Mouse (Mus musculus): ENCODE measurements around the gene Ascc1. TPM values are rescaled to one million over a fixed set of nuclear protein-coding genes. Genes with fewer than 3 reads are reported as not detected.

Gene Ascc1
- polyA plus RNA-seq, 1 experiment from 2014 or later, result 19.0 TPM

DNA sequence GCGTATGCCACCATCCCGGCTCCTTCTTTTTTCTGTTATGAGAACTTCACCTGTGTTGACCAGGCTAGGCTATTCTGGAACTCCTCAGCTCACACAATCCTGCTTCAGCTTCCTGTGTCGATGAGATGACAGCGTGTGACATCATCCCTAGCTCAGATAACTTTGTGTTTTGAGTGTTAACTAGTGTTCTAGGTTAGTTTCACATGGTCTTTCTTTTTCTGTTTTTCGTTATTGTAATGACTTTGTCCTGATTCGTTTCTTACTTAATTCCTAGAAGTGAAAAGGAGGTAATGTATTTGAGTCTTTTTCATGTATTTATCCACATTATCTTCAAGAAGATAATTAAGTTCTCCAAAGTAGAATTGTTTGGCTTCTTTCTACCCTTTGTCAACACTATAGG lies 13.6 kb downstream of the Ascc1 start:
- peaks cover 13% of the 10 kb centered on the region; the same call in 1 of the 2 replicates for H3K36me3 ChIP-seq (ENCODE audit: inconsistent target)
- WGBS (ENCODE audit: missing documents), result 91% methylated on average over 6 of the region's 6 CpGs
- H3K79me2 ChIP-seq (ENCODE audit: inconsistent target), result no peaks in the 10 kb centered on the region
- H3K4me3 ChIP-seq (ENCODE audit: inconsistent target), result no peak overlapping the region
- no peak overlapping the region for H3K27ac ChIP-seq

- no peak overlapping the region for H3K27ac ChIP-seq
- no peak overlapping the region for H3K4me3 ChIP-seq (ENCODE audit: inconsistent target)
- H3K36me3 ChIP-seq (ENCODE audit: inconsistent target), result peaks cover 4% of the 10 kb centered on the region; the same call in 1 of the 2 replicates
- no peaks in the 10 kb centered on the region for H3K79me2 ChIP-seq (ENCODE audit: inconsistent target)
- 88% methylated on average over 2 of the region's 2 CpGs for WGBS (ENCODE audit: missing documents)
These were observed 16.7 kb downstream of the Ascc1 start for GRCm38 (mm10) chr10:60019299-60019698.

GRCm38 (mm10) chr10:60023751-60024150 lies 21.1 kb downstream of the Ascc1 start:
- 100% methylated on average over 1 of the region's 1 CpGs for WGBS (ENCODE audit: missing documents)
- Histone ChIP-seq H3K36me3 (ENCODE audit: inconsistent target) (no peaks in the 10 kb centered on the region), H3K4me3 (ENCODE audit: inconsistent target) (no peak overlapping the region), H3K27ac (no peak overlapping the region), H3K79me2 (ENCODE audit: inconsistent target) (no peaks in the 10 kb centered on the region)

GRCm38 (mm10) chr10:60026759-60027395 lies 24.3 kb downstream of the Ascc1 start:
- H3K27ac ChIP-seq, result no peak overlapping the region
- no peaks in the 10 kb centered on the region for H3K36me3 ChIP-seq (ENCODE audit: inconsistent target)
- 91% methylated on average over 13 of the region's 13 CpGs for WGBS (ENCODE audit: missing documents)
- H3K79me2 ChIP-seq (ENCODE audit: inconsistent target), result no peaks in the 10 kb centered on the region
- no peak overlapping the region for H3K4me3 ChIP-seq (ENCODE audit: inconsistent target)

DNA sequence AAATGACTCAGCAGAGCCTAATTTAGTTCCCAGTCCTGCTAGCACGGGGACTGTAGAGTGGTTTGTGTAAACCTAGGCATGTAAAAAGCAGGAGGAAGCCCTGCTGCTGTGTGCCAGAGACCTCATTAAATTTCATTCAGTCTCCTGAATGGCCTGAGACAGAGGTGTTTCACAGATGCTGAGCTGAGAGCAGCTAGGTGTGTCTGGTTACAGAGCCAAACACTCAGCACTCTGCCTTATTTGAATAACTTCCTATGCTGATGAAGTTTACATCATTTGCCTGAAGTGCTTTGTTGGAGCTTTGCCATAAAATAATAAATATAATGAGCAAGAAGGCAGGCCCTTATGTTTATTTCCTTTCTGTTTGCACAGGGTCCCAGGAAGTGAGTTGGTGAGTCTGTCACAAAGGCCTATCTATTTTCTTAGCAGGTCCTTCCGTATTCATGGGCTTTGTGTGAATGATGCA lies 25.0 kb downstream of the Ascc1 start:
- 59% methylated on average over 2 of the region's 2 CpGs for WGBS (ENCODE audit: missing documents)
- Histone ChIP-seq H3K79me2 (ENCODE audit: inconsistent target) (no peaks in the 10 kb centered on the region), H3K36me3 (ENCODE audit: inconsistent target) (no peaks in the 10 kb centered on the region), H3K27ac (no peak overlapping the region), H3K4me3 (ENCODE audit: inconsistent target) (no peak overlapping the region)

DNA sequence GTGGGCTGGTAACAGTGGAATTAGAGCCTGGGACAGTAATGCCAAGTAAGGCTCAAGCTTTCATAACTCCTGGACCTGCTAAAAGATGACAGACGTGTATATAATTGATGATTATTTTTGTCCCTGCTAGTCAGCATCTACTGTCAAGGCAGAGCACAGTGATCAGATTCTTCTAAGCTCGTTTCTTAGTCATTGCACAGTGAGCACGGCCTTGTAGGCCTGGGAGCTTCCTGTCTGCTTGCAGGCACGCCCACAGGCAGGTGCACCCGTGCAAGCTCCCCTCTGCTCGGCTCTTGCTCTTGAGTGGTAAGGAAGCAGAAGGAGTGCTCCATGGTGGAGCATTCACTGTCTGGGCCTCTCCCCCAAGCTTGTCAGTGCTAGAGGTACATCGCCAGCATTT lies 25.6 kb downstream of the Ascc1 start:
- H3K36me3 ChIP-seq (ENCODE audit: inconsistent target), result no peaks in the 10 kb centered on the region
- H3K79me2 ChIP-seq (ENCODE audit: inconsistent target), result no peaks in the 10 kb centered on the region
- no peak overlapping the region for H3K27ac ChIP-seq
- H3K4me3 ChIP-seq (ENCODE audit: inconsistent target), result no peak overlapping the region
- 73% methylated on average over 7 of the region's 7 CpGs for WGBS (ENCODE audit: missing documents)

DNA sequence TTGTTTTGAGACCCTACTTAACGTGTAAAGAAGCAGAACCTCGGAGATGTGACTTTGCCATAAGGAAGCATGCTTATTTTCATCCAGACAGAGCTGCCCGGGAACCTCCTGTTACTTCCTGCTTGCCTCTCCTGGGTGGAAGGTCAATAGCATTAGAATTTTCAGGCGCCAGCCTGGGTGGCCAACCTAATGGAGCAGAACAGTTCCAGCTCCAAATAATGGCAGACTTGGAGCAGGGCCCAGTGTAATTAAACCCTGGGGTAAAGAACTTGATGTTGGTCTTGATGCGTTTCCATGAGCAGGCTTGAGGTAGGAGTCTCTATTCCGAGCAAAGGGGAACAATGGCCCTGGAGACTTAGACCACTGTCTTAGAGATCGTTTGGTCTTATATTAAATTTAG lies 26.4 kb downstream of the Ascc1 start:
- 96% methylated on average over 7 of the region's 7 CpGs for WGBS (ENCODE audit: missing documents)
- H3K79me2 ChIP-seq (ENCODE audit: inconsistent target), result no peaks in the 10 kb centered on the region
- H3K4me3 ChIP-seq (ENCODE audit: inconsistent target), result no peak overlapping the region
- no peaks in the 10 kb centered on the region for H3K36me3 ChIP-seq (ENCODE audit: inconsistent target)
- no peak overlapping the region for H3K27ac ChIP-seq

DNA sequence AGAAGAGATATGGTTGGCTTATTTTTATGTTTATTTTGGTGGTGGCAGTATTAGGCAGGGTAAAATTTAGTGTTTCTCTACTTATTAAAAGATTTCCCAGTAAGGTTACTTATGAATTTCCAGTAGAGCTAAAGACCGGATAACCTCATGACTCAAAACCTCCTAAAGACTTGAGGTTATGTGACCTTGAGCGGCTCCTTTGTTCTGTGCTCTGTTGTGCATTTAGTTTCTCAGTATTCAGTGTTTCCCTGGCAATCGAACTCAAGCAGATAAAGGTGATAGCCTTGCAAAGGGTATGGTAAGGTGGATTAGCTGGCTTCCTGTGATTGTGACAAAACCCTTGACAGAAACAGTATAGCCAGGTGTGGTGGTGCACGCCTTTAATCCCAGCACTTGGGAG lies 26.8 kb downstream of the Ascc1 start:
- Histone ChIP-seq H3K4me3 (ENCODE audit: inconsistent target) (no peak overlapping the region), H3K79me2 (ENCODE audit: inconsistent target) (no peaks in the 10 kb centered on the region), H3K36me3 (ENCODE audit: inconsistent target) (no peaks in the 10 kb centered on the region), H3K27ac (no peak overlapping the region)
- WGBS (ENCODE audit: missing documents), result 92% methylated on average over 3 of the region's 4 CpGs

GRCm38 (mm10) chr10:60031562-60031961 lies 29.0 kb downstream of the Ascc1 start:
- H3K79me2 ChIP-seq (ENCODE audit: inconsistent target), result no peaks in the 10 kb centered on the region
- H3K27ac ChIP-seq, result no peak overlapping the region
- H3K36me3 ChIP-seq (ENCODE audit: inconsistent target), result no peaks in the 10 kb centered on the region
- 98% methylated on average over 8 of the region's 8 CpGs for WGBS (ENCODE audit: missing documents)
- H3K4me3 ChIP-seq (ENCODE audit: inconsistent target), result no peak overlapping the region

DNA sequence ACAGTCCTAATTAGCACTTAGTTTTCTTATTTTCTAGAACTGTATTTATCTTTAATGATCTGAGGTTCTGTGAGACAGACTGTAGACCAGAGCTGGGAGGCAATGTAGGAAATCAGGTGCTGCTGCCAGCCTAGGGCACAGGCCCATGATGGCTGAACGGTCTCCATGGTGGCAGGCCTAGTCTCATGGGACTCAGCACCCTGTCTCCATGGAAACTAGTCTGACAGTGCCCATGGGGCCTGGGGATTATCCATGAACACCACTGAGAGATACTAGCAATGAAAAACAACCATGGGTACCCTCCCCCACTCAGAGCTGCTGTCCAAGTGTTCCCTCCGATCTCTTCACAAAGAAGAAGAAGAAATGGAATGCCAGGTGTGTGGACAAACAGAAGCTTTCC lies 29.4 kb downstream of the Ascc1 start:
- Histone ChIP-seq H3K27ac (no peak overlapping the region), H3K36me3 (ENCODE audit: inconsistent target) (no peaks in the 10 kb centered on the region), H3K4me3 (ENCODE audit: inconsistent target) (no peak overlapping the region), H3K79me2 (ENCODE audit: inconsistent target) (no peaks in the 10 kb centered on the region)
- WGBS (ENCODE audit: missing documents), result 95% methylated on average over 2 of the region's 2 CpGs

DNA sequence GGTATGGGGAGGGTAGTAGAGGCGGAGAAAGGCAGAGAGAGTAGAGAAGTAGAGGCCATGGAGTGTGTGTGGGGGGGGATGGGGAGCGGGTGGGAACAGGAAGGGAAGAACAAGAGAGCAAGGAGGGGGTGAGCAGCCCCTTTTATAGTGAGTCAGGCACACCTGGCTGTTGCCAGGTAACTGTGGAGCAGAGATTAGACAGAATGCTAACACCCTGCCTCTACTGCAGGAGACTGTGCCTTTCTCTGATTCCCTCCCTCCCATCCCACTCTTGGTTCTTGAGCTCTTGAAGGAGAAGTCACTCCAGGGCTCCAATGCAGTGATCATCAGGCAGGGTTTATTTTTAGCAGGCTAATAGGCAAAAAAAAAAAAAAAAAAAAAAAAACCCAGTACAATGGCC lies 30.0 kb downstream of the Ascc1 start:
- H3K4me3 ChIP-seq (ENCODE audit: inconsistent target), result no peak overlapping the region
- no peaks in the 10 kb centered on the region for H3K36me3 ChIP-seq (ENCODE audit: inconsistent target)
- H3K27ac ChIP-seq, result no peak overlapping the region
- WGBS (ENCODE audit: missing documents), result 88% methylated on average over 2 of the region's 2 CpGs
- H3K79me2 ChIP-seq (ENCODE audit: inconsistent target), result no peaks in the 10 kb centered on the region

DNA sequence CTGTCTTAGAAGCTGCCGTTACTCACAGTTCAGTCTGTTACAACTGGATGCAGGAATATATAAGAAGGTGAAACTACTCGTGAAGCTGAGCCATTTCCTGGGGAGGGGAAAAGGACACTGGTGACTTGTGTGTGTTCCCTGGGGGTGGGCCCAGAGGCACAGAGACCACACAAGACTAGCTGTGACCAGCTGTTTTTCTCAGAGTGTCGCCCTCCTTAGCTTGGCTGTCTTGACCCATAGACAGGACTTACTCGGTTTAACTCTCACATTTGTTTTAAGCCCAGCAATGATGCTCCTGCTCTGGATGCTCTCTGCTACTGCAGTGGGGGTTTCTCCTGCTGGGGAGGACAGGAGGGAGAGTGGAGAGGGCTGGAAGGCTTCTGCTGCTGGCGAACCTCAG lies 30.5 kb downstream of the Ascc1 start:
- 77% methylated on average over 5 of the region's 5 CpGs for WGBS (ENCODE audit: missing documents)
- H3K4me3 ChIP-seq (ENCODE audit: inconsistent target), result no peak overlapping the region

GRCm38 (mm10) chr10:60034621-60035020 lies 32.0 kb downstream of the Ascc1 start:
- H3K79me2 ChIP-seq (ENCODE audit: inconsistent target), result no peaks in the 10 kb centered on the region
- no peak overlapping the region for H3K4me3 ChIP-seq (ENCODE audit: inconsistent target)
- 91% methylated on average over 3 of the region's 3 CpGs for WGBS (ENCODE audit: missing documents)
- no peaks in the 10 kb centered on the region for H3K36me3 ChIP-seq (ENCODE audit: inconsistent target)
- no peak overlapping the region for H3K27ac ChIP-seq

More for the DNA sequence above, 30.5 kb downstream of the Ascc1 start:
- no peaks in the 10 kb centered on the region for H3K36me3 ChIP-seq (ENCODE audit: inconsistent target)
- no peaks in the 10 kb centered on the region for H3K79me2 ChIP-seq (ENCODE audit: inconsistent target)
- H3K27ac ChIP-seq, result no peak overlapping the region

GRCm38 (mm10) chr10:60035744-60036143 lies 33.1 kb downstream of the Ascc1 start:
- Histone ChIP-seq H3K36me3 (ENCODE audit: inconsistent target) (no peaks in the 10 kb centered on the region), H3K27ac (no peak overlapping the region), H3K79me2 (ENCODE audit: inconsistent target) (no peaks in the 10 kb centered on the region), H3K4me3 (ENCODE audit: inconsistent target) (no peak overlapping the region)
- WGBS (ENCODE audit: missing documents), result 89% methylated on average over 4 of the region's 4 CpGs

GRCm38 (mm10) chr10:60042350-60042922 lies 39.8 kb downstream of the Ascc1 start:
- 96% methylated on average over 8 of the region's 8 CpGs for WGBS (ENCODE audit: missing documents)
- H3K79me2 ChIP-seq (ENCODE audit: inconsistent target), result no peaks in the 10 kb centered on the region
- H3K4me3 ChIP-seq (ENCODE audit: inconsistent target), result no peak overlapping the region
- H3K27ac ChIP-seq, result no peak overlapping the region
- H3K36me3 ChIP-seq (ENCODE audit: inconsistent target), result no peaks in the 10 kb centered on the region

- WGBS (ENCODE audit: missing documents), result 95% methylated on average over 5 of the region's 5 CpGs
- Histone ChIP-seq H3K36me3 (ENCODE audit: inconsistent target) (no peaks in the 10 kb centered on the region), H3K4me3 (ENCODE audit: inconsistent target) (no peak overlapping the region), H3K27ac (no peak overlapping the region), H3K79me2 (ENCODE audit: inconsistent target) (no peaks in the 10 kb centered on the region)
These were observed 44.1 kb downstream of the Ascc1 start for GRCm38 (mm10) chr10:60046696-60047095.

All from macrophage (primary cell).